ENCODE assay signal across 8 mouse cellular contexts in genomic region chr7:3666921-3667391, GRCm38 (mm10). TPM values are rescaled to one million over a fixed set of nuclear protein-coding genes. Genes with fewer than 3 reads are reported as not detected.
DNase-seq lines count a peak whose midpoint lies in the region; TF ChIP-seq lines count a peak whose summit lies in the region.

No protein-coding gene starts in this region.

- peak overlapping the region; percentile 39 for H3K4me3 ChIP-seq in gastrocnemius, adult 2 months

- TF ChIP-seq CTCF in gastrocnemius, adult 2 months (IDR thresholded peaks at IDR 0.05), result peak; percentile 11; the same call in 1 of the 2 replicates

- H3K27ac ChIP-seq in gastrocnemius, adult 2 months, result peak overlapping the region; percentile 31; the same call in 1 of the 2 replicates

- DNase-seq in gastrocnemius, adult 2 months, result no peak
- DNase-seq in gastrocnemius, postnatal 10 days, result no peak
- DNase-seq in 416B (ENCODE audit: low read depth) (peak; percentile 79), liver (peak; percentile 73)
- peak; percentile 24 for DNase-seq in embryo, embryonic 11 days
- DNase-seq in ovary, postnatal 10 days (ENCODE audit: low spot score), result no peak
- no peak for DNase-seq in gastrocnemius, adult 8-10 months (ENCODE audit: low spot score in 2 of 2)
- DNase-seq in gastrocnemius, postnatal 14 days, result no peak

- intact Hi-C loops in gastrocnemius, adult 2 months (cut with DNase I), result no loop called here
- intact Hi-C loops in gastrocnemius, postnatal 14 days (cut with DNase I; ENCODE audit: low total_unique reads), result no loop called here

RNA-seq across cellular contexts. Expression of gene Leng1, which starts 1.3 kb away (rescaled TPM):
- 1 to 10 TPM; 4.9 to 6.8 TPM for total RNA-seq in gastrocnemius, adult 2 months (2021)
- total RNA-seq in gastrocnemius, postnatal 10 days (2021), result 1 to 10 TPM; 5.6 to 6.9 TPM
- 1 to 10 TPM; 2.8 to 4.8 (median 3.7) TPM for total RNA-seq in gastrocnemius, adult 8-10 months (2022)
- total RNA-seq in gastrocnemius, postnatal 14 days (2021), result 1 to 10 TPM; 4.8 to 5.6 TPM

RNA-seq across cellular contexts. Expression of gene Tmc4, which starts 10.4 kb away (rescaled TPM):
- total RNA-seq in gastrocnemius, adult 2 months (2021), result 1 to 10 TPM in 1 of 2 experiments, under 1 TPM in 1; 0.38 to 1.3 TPM
- 1 to 10 TPM in 1 of 2 experiments, under 1 TPM in 1; 0.99 to 1.1 TPM for total RNA-seq in gastrocnemius, postnatal 10 days (2021)
- total RNA-seq in gastrocnemius, adult 8-10 months (2022), result under 1 TPM in 3 of 4 experiments, not detected in 1; 0.27 to 0.97 (median 0.40) TPM
- total RNA-seq in gastrocnemius, postnatal 14 days (2021), result under 1 TPM; 0.64 to 0.84 TPM

RNA-seq across cellular contexts. Expression of gene Cnot3, which starts 21.9 kb away (rescaled TPM):
- total RNA-seq in gastrocnemius, adult 2 months (2021), result 10 to 100 TPM; 16.0 to 20.2 TPM
- total RNA-seq in gastrocnemius, postnatal 10 days (2021), result 10 to 100 TPM; 27.6 to 30.4 TPM
- 10 to 100 TPM; 13.2 to 17.7 (median 14.8) TPM for total RNA-seq in gastrocnemius, adult 8-10 months (2022)
- 10 to 100 TPM; 18.0 to 22.3 TPM for total RNA-seq in gastrocnemius, postnatal 14 days (2021)

RNA-seq across cellular contexts. Expression of gene Tsen34, which starts 25.7 kb away (rescaled TPM):
- 10 to 100 TPM; 22.7 to 31.9 TPM for total RNA-seq in gastrocnemius, adult 2 months (2021)
- 10 to 100 TPM; 55.7 to 57.4 TPM for total RNA-seq in gastrocnemius, postnatal 10 days (2021)
- 10 to 100 TPM; 25.3 to 34.0 (median 29.0) TPM for total RNA-seq in gastrocnemius, adult 8-10 months (2022)
- 10 to 100 TPM; 37.3 to 40.6 TPM for total RNA-seq in gastrocnemius, postnatal 14 days (2021)

RNA-seq across cellular contexts. Expression of gene Mboat7, which starts 26.4 kb away (rescaled TPM):
- 10 to 100 TPM in 1 of 2 experiments, 1 to 10 TPM in 1; 8.9 to 10.1 TPM for total RNA-seq in gastrocnemius, adult 2 months (2021)
- 10 to 100 TPM; 13.6 to 21.6 TPM for total RNA-seq in gastrocnemius, postnatal 10 days (2021)
- 10 to 100 TPM in 1 of 4 experiments, 1 to 10 TPM in 3; 6.7 to 10.3 (median 8.2) TPM for total RNA-seq in gastrocnemius, adult 8-10 months (2022)
- 10 to 100 TPM; 10.6 to 12.8 TPM for total RNA-seq in gastrocnemius, postnatal 14 days (2021)

Comparison
In these comparisons a context has a peak if more than half of its experiments do, and no peak if none do; other contexts are left out.
1. DNase-seq: peak in 416B (single experiment), embryo, embryonic 11 days (single experiment) and liver (single experiment); none in gastrocnemius, adult 2 months (single experiment), gastrocnemius, postnatal 10 days (single experiment), ovary, postnatal 10 days (single experiment), gastrocnemius, adult 8-10 months (0 of 2) and gastrocnemius, postnatal 14 days (single experiment).